Mouse (Mus musculus): ENCODE data around the gene Olig1.

The Olig1 gene

DNA sequence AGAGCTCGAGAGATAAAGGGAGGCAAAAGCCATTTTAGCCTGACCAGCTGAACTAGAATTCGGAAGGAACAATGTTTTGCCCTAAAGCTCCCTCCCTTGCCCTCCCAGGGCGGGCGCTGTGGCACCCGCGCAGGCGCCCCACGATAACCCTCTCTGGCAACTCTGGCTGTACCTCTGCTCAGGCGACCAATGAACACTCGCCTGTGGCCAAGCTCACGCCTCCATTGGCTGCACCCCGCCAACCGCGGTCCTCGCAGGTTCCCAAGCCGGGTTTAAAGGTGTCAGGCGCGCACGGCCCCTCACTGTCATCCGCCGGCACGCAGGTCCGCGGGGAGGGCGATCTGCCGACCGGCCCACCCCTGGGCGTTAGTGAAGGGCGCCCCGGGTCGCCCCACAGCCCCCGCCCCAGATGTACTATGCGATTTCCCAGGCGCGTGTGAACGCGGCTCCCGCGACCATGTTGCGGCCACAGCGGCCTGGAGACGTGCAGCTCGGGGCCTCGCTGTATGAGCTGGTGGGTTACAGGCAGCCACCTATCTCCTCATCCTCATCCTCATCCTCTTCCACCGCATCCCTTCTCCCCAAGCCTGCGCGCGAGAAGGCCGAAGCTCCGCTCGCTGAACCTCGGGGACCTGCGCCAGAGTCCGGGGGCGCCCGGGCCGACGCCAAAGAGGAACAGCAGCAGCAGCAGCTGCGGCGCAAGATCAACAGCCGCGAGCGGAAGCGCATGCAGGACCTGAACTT, at the start of gene Olig1:
Gene Olig1 (plus strand): TSS at position 305 of the 744 bp plus-strand sequence.
- DNase-seq (ENCODE audit: low spot score in 2 of 2), result peak; percentile 79 to 80

DNA sequence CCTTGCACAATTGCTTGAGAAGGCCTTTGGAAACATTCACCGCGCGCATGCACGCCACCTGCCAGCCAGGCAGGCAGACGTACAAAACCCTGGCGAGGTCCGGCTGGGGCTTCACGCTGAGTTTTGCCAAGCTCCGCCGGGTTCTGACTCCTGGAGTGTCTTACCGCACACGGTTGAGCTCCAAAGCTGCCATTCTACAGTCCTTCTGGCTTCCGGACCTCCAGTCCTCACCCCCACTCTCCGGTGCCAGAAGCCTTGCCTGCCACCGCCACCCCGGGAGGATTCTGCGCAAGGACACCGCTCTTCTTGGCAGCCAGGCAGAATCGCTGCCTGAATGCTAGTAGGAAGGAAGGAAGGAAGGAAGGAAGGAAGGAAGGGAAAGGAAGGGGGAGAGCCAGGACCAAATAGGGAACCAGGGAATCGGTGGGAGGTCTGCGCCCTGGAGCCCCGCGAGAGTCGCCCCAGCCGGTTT, 47.4 kb upstream of the Olig1 start:
- DNase-seq (ENCODE audit: low spot score in 2 of 2), result no peak

DNA sequence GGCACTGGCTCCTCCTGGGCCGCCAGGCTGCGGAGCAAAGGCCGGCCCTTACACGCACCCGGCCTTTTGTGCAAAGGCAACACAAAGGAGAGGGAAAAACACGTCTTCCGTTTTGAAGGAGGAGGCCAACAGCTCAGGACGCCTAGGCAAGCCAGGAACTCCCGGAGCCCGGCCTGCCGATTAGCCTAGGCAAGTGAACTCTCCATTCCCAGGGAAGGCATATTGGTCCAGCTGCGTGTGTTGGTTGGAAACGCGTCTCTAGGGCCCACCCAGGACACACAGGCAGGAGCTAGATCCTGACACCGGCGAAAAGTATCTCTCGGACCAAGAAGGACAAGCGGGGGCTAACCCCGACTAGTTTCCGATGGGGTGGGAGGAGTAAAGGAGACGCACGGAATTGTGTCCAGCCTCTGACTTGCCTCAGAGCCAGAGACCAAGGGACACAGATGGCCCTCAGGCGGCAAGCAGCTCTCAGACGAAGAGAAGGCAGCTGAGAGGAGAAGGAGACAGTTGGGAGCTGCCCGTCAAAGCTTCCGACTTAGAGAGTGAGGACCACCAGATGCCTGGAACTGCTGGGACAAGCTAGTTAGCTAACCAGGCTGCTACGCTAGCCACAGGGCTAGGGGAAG, 46.8 kb upstream of the Olig1 start:
- DNase-seq (ENCODE audit: low spot score in 2 of 2), result peak in 1 of 2 experiments; percentile 22

DNA sequence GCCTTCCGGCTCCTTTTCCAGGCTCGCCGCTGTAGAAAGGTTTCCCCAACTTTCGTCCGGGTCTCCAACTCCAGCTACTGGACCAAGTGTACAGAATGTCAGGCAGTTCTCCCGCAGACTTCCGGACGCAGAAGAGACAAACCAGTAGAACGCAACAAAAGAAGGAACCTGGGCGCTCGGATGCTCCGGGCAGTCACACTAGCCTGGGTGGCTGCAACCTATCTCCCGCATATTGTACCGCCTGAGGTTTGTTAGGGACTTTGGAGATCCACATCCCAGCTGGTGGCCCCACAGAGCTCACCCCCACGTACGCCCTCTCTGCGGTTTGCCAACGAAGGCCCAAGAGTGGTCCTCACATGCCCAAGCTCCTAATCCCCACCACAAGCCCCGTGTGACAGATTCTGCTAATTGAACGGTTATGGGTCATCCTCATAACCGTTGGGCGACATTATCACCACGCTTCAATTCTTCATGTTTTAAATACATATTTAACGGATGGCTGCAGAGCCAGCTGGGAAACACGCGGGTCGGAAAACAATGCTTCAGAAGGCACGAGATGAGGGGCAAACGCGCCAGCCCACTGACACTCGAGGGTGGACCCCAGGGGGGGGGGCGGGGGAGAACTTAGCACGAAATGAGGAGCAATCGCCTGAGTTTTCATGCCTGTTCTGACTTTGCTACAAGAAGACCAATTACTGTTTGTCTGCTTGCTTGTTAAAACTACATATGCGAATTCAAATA, 46.1 kb upstream of the Olig1 start:
- no peak for DNase-seq (ENCODE audit: low spot score in 2 of 2)

DNA sequence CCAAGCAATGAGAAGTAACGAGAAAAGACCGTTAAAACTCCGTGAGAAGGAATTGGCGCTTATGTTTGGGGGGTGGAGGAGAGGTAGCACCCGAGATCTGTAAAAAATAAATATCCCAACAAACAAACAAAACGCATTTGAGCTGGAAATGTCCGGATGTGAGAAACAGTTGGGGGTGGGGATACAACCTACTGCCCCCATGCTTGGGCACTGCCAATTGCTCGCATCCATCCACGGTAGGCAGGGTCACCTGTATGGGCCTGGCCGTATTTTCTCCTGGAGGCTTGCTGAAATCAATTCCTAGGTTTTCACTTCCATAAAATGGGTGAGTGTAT, 45.5 kb upstream of the Olig1 start:
- no peak for DNase-seq (ENCODE audit: low spot score in 2 of 2)

DNA sequence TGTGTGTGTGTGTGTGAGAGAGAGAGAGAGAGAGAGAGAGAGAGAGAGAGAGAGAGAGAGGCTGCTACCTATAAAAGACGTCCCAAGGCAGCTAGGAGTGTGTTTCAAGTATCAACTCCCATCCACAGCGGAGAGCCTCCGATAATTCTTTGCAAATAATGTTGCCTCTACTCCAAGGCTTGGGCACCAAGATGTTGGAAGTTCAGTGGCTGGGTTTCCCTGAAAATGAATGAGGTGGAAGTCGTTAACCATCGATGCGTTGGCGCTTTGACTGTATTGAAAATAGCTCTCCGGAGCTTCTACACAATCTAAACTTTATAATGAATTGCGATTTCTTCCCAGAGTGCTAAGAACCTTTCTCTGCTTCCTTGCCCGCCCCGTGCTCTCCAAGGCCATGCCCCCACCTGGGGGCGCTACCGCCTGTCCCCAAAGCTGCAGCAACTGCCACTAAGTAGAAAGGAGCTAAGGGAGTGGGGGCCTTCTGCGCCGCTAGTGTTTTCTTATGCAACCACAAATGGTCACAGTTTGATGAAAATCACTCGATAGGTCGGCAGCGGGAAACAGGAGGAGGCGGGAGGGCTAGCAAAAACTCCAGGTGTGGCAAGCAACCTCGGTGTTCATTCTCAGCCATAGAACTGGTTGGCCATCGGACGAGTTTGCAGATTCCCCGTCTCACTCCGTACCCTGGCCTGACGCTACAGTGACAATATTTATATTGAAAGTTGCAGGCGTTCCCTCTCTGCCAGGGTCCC, 44.9 kb upstream of the Olig1 start:
- no peak for DNase-seq (ENCODE audit: low spot score in 2 of 2)

DNA sequence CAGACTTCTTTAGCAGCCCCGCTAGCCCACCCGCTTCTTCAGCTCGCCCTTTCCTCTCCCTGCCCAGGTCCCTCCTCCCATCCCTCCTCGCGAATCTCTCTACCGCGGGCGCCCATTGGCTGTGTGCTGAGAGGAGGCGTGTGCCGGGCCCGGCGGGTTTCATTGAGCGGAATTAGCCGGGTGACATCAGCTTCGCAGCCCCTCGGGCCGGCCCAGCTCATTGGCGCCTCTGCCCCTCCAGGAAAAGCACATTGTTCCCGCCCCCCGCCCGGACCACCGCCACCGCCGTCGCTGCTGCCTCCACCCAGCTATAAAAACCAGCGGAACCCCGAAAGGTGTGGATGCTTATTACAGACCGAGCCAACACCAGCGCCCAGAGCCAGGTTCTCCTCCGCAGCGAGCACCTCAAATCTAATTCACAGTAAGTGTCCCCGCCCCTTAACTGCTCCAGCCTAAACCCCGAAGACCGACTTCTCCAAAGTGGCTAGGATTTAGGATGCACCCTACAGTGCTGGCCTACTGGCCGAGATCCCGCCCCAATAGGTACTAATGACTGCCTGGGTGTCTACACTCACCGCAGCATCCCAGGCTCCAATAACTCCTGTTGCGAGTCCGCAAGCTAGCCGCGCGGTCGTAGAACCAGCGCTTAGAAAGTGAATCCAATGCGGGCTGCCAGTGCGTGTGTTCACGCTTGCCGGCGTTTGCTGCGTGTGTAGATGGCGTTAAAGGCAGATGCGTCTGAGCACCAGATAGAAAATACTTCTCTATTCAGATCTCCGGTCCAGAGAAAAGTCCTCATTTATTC, 44.1 kb upstream of the Olig1 start, which contains the start of gene Olig2:
Gene Olig2 (plus strand): TSS at position 225 of the 805 bp plus-strand sequence.
- DNase-seq (ENCODE audit: low spot score in 2 of 2), result peak in 1 of 2 experiments; percentile 36

DNA sequence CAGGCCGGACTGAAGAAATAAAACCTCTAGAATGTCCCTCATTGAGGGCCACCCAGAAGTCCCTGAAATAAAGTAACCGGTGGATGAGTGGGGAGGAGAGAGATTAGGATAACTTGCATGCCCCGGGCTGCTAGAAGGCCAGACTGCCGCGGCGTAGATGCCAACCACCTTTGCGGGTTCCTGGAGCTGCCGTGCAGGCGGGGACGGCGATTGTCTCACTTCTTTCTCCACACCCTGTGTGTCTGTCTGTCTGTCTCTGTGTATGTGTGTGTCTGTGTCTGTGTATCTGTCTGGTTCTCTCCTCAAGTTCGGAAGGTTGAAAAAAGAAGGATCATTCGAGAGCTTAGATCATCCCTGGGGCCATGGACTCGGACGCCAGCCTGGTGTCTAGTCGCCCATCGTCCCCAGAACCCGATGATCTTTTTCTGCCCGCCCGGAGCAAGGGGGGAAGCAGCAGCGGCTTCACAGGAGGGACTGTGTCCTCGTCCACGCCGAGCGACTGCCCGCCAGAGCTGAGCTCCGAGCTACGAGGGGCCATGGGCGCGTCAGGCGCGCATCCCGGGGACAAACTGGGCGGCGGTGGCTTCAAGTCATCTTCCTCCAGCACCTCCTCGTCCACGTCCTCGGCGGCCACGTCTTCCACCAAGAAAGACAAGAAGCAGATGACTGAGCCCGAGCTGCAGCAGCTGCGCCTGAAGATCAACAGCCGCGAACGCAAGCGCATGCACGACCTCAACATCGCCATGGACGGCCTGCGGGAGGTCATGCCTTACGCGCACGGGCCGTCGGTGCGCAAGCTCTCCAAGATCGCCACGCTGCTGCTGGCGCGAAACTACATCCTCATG, 43.3 kb upstream of the Olig1 start:
- peak in 1 of 2 experiments; percentile 28 for DNase-seq (ENCODE audit: low spot score in 2 of 2)

DNA sequence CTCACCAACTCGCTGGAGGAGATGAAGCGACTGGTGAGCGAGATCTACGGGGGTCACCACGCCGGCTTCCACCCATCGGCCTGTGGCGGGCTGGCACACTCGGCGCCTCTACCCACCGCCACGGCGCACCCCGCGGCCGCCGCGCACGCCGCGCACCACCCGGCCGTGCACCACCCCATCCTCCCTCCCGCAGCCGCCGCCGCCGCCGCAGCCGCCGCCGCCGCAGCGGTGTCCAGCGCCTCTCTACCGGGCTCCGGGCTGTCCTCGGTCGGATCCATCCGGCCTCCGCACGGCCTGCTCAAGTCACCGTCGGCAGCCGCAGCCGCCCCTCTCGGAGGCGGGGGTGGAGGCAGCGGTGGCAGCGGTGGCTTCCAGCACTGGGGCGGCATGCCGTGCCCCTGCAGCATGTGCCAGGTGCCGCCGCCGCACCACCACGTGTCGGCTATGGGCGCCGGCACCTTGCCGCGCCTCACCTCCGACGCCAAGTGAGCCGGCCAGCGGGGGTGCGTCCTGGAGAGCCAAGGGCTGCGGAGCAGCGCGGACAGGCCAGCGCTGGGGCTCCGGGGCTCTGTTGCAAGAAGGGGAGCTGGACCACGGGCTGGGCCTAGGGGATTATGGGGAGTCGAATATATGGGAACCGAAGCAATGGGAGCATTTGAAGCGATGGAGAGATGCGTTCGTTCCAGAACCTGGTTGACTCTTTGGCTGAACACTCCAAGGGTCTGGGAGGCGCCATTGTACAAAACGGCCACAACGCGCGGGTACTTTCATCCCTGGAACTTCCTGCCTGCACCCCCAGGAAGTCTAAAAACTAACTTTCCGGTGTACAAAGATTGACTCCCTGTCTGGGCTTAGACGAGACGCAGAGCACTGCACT, 42.5 kb upstream of the Olig1 start:
- no peak for DNase-seq (ENCODE audit: low spot score in 2 of 2)

DNA sequence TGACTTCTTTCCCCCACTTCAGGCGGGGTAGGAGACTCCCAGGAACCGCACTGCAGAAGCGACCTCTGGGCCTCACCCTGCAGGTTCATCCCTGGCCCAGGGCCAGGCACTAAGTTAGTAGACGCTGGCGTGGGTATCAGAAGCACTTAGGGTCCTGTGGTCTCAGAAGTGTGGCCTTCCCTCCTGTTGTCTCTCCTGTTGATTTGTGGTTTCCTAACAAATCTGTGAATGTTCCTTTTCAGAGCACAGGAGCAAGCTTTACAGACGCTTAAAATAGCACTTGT, 41.9 kb upstream of the Olig1 start:
- no peak for DNase-seq (ENCODE audit: low spot score in 2 of 2)

DNA sequence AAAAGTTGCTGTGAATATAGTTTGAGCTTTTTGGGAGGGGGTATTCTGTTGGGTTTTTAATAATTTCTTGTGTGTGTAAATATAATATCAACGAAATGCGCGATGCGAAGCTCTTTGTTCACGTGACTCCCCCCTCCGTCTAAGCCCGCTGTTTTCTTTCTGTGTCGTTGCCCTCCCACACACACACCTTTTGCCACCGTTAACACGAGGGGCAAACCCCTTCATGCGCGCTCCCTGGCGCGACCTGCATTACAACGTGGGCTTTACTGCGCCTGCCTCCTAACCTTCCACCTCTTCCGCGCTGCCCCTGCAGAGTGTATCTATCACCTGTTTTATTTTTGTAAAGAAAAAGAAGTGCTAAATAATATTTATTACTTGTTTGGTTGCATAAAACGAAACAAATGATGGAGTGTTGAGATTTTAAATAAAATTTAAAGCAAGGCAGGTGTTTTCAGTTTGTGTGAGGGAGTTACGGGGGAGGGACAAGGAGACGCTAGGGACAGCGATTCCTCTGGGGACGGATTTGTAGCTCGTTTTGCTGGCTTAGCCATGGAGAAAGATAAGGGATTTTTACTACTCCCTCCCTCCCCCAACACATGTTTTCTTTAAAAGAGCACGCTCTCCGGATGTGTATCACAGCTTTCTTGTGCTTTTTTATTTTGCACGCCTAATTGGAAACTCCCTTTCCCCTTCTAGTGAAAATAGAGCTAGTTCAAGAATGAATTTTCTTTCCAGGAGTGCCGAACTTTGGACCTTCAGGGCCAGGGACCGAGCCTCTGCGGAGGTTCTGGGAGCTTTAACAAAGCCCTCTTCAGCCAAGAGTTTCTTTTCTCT, 41.1 kb upstream of the Olig1 start:
- no peak for DNase-seq (ENCODE audit: low spot score in 2 of 2)

DNA sequence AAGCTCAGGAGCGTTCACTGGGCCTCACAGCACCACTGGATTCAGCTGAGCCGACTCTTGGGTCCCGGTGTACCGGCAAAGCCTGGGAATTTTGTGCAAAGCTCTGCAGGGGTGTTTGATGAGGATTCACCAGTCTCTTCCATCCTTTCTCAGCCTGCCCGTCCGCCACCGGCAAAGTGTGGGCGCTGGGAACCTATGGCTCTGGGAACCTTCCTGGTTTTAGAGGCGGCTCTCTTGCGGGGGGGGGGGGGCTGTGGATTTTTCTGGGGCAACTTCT, 40.6 kb upstream of the Olig1 start:
- DNase-seq (ENCODE audit: low spot score in 2 of 2), result no peak

DNA sequence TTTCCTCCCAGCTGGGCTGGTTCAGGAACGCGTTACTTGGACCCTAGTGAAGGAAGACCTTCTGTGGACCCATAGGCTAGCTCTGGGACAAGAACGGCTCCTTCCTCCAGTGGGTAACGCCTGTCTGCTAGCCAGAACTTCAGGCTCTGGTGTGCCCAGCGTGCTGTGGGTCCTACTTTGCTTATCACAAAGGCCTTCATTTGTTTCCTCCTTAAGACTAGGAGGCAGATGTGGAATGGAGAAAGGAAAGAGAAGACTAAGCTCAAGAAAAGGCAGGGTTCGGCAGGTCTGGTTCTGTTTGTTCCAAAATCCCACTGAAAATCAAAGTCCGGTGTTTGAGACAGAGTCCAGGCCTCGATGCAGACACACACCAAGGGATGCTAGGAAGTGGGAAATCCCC, 39.9 kb upstream of the Olig1 start:
- no peak for DNase-seq (ENCODE audit: low spot score in 2 of 2)

DNA sequence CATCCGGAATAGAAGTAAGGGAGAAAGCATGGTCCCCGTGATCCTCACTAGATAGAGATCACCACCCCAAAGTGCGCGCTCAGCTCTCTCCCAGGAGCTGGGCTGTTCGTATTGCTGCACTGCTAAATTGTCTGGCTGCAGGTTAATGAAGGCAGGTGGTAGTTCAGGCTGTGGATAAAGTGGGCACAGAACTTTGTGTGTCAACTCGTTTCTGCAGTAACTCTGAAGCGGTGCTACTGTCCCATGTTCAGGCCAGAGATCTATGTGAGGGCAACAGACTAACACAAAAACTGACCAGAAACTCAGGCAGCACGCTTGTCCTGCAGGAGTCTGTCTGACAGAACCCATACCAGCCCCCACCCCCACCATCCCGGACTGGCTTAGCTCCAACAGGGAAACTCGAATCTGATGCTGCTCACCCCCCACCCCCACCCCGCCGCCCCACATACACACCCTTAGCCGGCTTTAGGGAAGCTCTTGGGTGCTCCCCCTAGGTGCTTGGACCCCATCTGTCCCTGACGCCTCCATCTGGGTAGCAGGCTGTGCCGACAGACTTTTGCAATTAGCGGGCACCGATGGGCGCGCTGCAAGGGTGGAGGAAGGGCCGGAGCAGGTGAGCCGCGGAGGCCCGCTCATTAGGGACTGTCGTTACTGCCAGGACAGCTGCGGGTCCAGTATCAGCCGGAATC, 37.6 kb upstream of the Olig1 start:
- DNase-seq (ENCODE audit: low spot score in 2 of 2), result no peak

DNA sequence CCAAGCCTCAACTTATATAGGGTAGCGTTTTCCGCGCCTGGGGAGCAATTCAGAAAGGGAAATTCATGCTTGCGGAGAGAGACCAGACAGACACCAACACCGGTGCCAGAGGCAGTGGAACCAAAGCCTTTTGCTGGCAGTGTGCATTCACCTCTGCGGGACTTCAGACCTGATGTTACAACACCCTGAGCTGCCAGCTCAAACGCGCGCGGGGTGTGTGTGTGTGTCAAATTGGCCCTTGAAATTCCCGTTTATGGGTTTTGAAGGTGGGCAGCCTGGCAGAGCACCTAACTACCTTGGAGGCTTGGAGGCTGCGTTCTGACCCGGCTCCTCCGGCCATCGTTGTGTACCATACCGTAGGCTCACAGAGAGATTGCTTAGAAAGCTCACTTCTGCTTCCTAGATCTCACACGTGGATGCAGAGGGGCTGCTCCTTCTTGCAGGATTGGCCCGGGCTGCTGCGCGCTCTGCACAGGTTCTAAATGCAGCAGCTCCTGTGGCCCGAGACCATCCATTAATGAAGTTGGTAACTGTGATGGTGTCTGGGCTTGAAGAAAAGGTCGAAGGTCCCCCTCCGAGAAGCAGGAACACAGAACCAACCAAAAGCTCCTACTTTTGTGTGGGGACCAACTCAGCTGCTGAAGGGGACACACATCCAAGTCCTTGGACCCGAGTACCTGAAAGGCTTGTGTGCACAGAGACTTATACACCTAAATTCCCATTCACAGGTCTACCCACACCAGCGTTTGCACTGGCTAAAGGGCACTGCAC, 36.9 kb upstream of the Olig1 start:
- DNase-seq (ENCODE audit: low spot score in 2 of 2), result no peak

DNA sequence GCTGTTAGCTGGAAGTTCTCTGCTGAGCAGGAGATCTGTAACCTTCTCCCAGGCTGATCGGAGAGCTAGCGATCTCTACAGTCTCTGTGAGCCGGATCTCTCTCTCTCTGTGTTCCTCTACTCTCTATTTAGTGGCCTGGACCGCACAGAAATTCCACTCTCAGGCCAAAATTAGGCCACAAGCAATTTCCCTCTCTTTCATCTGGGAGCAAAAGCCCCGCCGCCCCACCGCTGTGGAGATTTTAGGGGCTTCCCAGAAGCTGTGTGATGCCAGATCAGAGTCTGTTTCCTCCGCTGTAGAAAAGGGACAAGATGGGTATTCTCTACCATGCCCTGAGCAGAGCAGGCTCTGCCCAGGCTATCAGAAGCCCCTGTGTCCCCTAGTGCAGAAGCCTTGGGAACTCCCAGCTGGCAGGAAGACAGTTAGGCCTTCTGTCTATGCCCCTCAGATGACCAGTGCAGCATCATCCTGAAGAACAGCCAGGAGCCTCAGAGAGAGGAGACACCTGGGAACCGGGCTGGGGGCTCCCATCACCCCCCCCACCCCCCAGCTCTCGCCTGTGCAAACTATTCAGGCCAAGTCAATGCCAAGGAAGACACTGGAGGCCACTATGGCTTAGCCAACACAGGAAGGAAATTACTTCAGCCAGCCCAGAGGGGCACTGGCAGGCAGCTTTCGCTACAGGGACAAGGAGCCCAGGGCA, 36.2 kb upstream of the Olig1 start:
- DNase-seq (ENCODE audit: low spot score in 2 of 2), result no peak

DNA sequence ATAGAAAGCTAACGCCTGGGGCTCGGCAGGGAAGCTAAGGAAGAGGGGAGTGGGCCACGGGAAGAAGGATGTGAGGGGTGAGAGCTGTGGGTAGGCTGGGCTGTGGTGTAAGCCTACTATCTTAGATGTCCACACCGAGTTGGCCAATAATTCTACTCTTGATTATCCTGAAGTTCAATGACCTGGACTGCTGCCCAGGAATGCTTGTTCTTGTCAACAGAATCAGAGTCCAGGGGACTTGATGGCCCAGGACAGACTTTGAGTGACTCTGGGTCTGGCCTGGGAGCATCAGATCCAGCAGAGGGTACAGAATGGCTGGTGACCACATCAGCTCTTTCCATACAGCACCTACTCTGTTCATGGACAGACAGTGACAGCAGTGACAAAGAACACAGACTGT, 30.5 kb upstream of the Olig1 start:
- no peak for DNase-seq (ENCODE audit: low spot score in 2 of 2)
